Mouse (Mus musculus) granulocyte monocyte progenitor cell, adult 5-6 weeks (primary cell): ENCODE measurements around the gene Trpc4. TPM values are rescaled to one million over a fixed set of nuclear protein-coding genes. Genes with fewer than 3 reads are reported as not detected.
A peak's percentile ranks its signal among the peaks of the same experiment; 100 is the strongest.

ENCODE experiments used
- ATAC-seq: replicated peaks from 2 replicates; pipeline ENCODE4 v1.8.0; 2016; ENCODE audit warnings: mild to moderate bottlenecking, moderate TSS enrichment, inconsistent platforms; ENCODE audit not compliant: poor library complexity, severe bottlenecking
- total RNA-seq, 2 experiments: library from RNA; stranded (forward) in 1 of 2; stranded (reverse) in 1 of 2; fragments of 200-712, 200-1000 nt in 1 of 2; fragments of >200 nt in 1 of 2; fragmentation: Nextera tagmentation in 1 of 2; gene quantifications; 2 replicates each; pipeline ENCODE4 v1.2.3; 2014 to 2017

Trpc4 gene
- total RNA-seq, 2 experiments from 2014 or later, result not detected

GRCm38 (mm10) chr3:54249311-54249710 lies 93.5 kb downstream of the Trpc4 start:
- ATAC-seq, result no peak

GRCm38 (mm10) chr3:54266943-54267342 lies 111.1 kb downstream of the Trpc4 start:
- ATAC-seq, result no peak

- ATAC-seq, result no peak
Measured at GRCm38 (mm10) chr3:54269180-54269579, 113.3 kb downstream of the Trpc4 start.

GRCm38 (mm10) chr3:54274651-54275050 lies 118.8 kb downstream of the Trpc4 start:
- no peak for ATAC-seq

- no peak for ATAC-seq
Measured at GRCm38 (mm10) chr3:54289731-54290130, 133.9 kb downstream of the Trpc4 start.

- no peak for ATAC-seq
Measured at GRCm38 (mm10) chr3:54310604-54311003, 154.8 kb downstream of the Trpc4 start.

GRCm38 (mm10) chr3:54314055-54314454 lies 158.2 kb downstream of the Trpc4 start:
- no peak for ATAC-seq

GRCm38 (mm10) chr3:54352891-54353652 lies 197.2 kb downstream of the Trpc4 start:
- ATAC-seq, result peak; percentile 92

- peak; percentile 34; the same call in 1 of the 2 replicates for ATAC-seq
Measured at GRCm38 (mm10) chr3:54357561-54357960, 201.7 kb downstream of the Trpc4 start.

GRCm38 (mm10) chr3:54358463-54359189 lies 202.8 kb downstream of the Trpc4 start:
- ATAC-seq, result peak; percentile 66

- no peak for ATAC-seq
Measured at GRCm38 (mm10) chr3:54360897-54361296, 205.1 kb downstream of the Trpc4 start, which contains the start of gene Postn. Gene Postn, plus strand, starts transcription at chr3:54361109.

- ATAC-seq, result no peak
Measured at GRCm38 (mm10) chr3:54361656-54362055, 205.8 kb downstream of the Trpc4 start.

Other genes with a start within 250 kb of the Trpc4 start
- gene Postn, start 205.1 kb downstream of the Trpc4 start, total RNA-seq (2014; fragmentation: Nextera tagmentation), result 0.47 TPM in 1 of 2 replicates, not detected in the other
- gene Postn, start 205.1 kb downstream of the Trpc4 start, total RNA-seq (2017), result 0.34 and 0.52 TPM in 2 replicates